In the genomic region with DNA sequence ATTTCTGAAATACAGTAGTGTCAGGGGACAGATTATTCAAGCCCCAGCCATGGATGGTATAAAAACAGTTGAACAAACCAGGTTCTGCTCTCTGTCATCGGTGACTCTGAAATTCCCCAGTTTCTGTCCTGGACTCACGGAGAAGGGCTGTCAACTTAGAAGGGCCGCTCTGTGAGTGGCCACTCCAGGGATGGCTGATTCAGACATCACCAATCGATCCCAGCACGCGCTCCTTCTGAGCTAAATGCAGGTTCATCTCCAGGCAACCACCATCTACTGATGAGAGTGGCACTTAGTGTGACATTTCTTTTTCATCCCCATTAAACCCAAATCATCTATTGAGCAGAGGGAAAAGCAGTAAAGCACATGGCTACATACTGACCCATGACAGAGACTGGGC, we compare ENCODE assay signal across 13 mouse cellular contexts. TPM values are rescaled to one million over a fixed set of nuclear protein-coding genes. Genes with fewer than 3 reads are reported as not detected.
A peak's percentile ranks its signal among the peaks of the same experiment; 100 is the strongest.
DNase-seq lines count a peak whose midpoint lies in the region; ATAC-seq and TF ChIP-seq lines count a peak whose summit lies in the region.
"Had no signal": no experiment of that assay in that cellular context is flagged by ENCODE, and none has a peak within 500 bp of the region (broad histone marks: within the 10 kb centered on the region; RNA-seq: fewer than 3 reads in every experiment).

No protein-coding gene starts in this region.

- ATAC-seq in forebrain, embryonic 14.5 days = no peak
- ATAC-seq in forebrain, embryonic 16.5 days = no peak
- no peak for ATAC-seq in neural tube, embryonic 15.5 days (ENCODE audit: low FRiP score)
- no peak for ATAC-seq in liver, embryonic 11.5 days (replicated peaks; ENCODE audit: low FRiP score)

- H3K27me3 ChIP-seq in forebrain, embryonic 14.5 days (replicated peaks; ENCODE audit: control insufficient read depth, insufficient read depth, low read length) = no peaks in the 10 kb centered on the region
- H3K27me3 ChIP-seq in forebrain, embryonic 16.5 days (replicated peaks; ENCODE audit: control insufficient read depth, insufficient read depth, low read length) = no peaks in the 10 kb centered on the region
- no peaks in the 10 kb centered on the region for H3K27me3 ChIP-seq in neural tube, embryonic 15.5 days (replicated peaks)
- no peaks in the 10 kb centered on the region for H3K27me3 ChIP-seq in liver, embryonic 11.5 days (replicated peaks; ENCODE audit: control insufficient read depth, insufficient read depth, low read length)

- DNase-seq in forebrain, embryonic 14.5 days (ENCODE audit: low spot score) = peak; percentile 43
- peak; percentile 22 to 24 for DNase-seq in lung, adult 18-20 months
- DNase-seq in lung, adult 2 months = no peak
- peak; percentile 47 to 72 for DNase-seq in kidney, postnatal 25 days
- no peak for DNase-seq in left cerebral cortex, adult 18-20 months (ENCODE audit: low spot score in 2 of 2)
- no peak for DNase-seq in liver, embryonic 11.5 days (ENCODE audit: low spot score)
- DNase-seq: cerebellum, adult 2 months; gastrocnemius, postnatal 36 days had no signal

- H3K4me2 ChIP-seq in forebrain, embryonic 14.5 days (ENCODE audit: low read length) = no peak overlapping the region
- H3K4me2 ChIP-seq in forebrain, embryonic 16.5 days (ENCODE audit: low read length) = no peak overlapping the region
- peak overlapping the region; percentile 22; the same call in 1 of the 2 replicates for H3K4me2 ChIP-seq in neural tube, embryonic 15.5 days
- no peak overlapping the region for H3K4me2 ChIP-seq in liver, embryonic 11.5 days

- no peak for TF ChIP-seq CTCF in lung, adult 2 months (IDR thresholded peaks at IDR 0.05; ENCODE audit: insufficient read depth, low read length)

- 0 out of 2 replicates have a peak, but pooled peaks cover 2% of the 10 kb centered on the region for H3K4me1 ChIP-seq in forebrain, embryonic 14.5 days (ENCODE audit: control insufficient read depth, insufficient read depth, low read length)
- H3K4me1 ChIP-seq in forebrain, embryonic 16.5 days (replicated peaks; ENCODE audit: control insufficient read depth, insufficient read depth, low read length) = 0 out of 2 replicates have a peak, but pooled peaks cover 2% of the 10 kb centered on the region
- H3K4me1 ChIP-seq in lung, adult 2 months (ENCODE audit: control insufficient read depth, insufficient read depth, low read length) = no peaks in the 10 kb centered on the region
- 0 out of 2 replicates have a peak, but pooled peaks cover 4% of the 10 kb centered on the region for H3K4me1 ChIP-seq in neural tube, embryonic 15.5 days
- 0 out of 2 replicates have a peak, but pooled peaks cover 3% of the 10 kb centered on the region for H3K4me1 ChIP-seq in liver, embryonic 11.5 days (replicated peaks; ENCODE audit: control insufficient read depth, insufficient read depth, low read length)

- H3K9me3 ChIP-seq in forebrain, embryonic 14.5 days (replicated peaks; ENCODE audit: control insufficient read depth, low read length) = no peaks in the 10 kb centered on the region
- no peaks in the 10 kb centered on the region for H3K9me3 ChIP-seq in forebrain, embryonic 16.5 days (ENCODE audit: control insufficient read depth, low read length)
- no peaks in the 10 kb centered on the region for H3K9me3 ChIP-seq in neural tube, embryonic 15.5 days (replicated peaks)
- H3K9me3 ChIP-seq in liver, embryonic 11.5 days (ENCODE audit: control insufficient read depth, low read length) = no peaks in the 10 kb centered on the region

- H3K27ac ChIP-seq in forebrain, embryonic 14.5 days (ENCODE audit: low read depth, low read length) = no peak overlapping the region
- no peak overlapping the region for H3K27ac ChIP-seq in forebrain, embryonic 16.5 days (ENCODE audit: low read length)
- H3K27ac ChIP-seq in neural tube, embryonic 15.5 days (replicated peaks) = no peak overlapping the region
- no peak overlapping the region for H3K27ac ChIP-seq in liver, embryonic 11.5 days (ENCODE audit: low read depth, low read length)

- no peak for TF ChIP-seq POLR2A in lung, adult 2 months (IDR thresholded peaks at IDR 0.05; ENCODE audit: borderline replicate concordance, extremely low read depth, low read depth, low read length)

- no peak overlapping the region for H3K4me3 ChIP-seq in forebrain, embryonic 14.5 days (ENCODE audit: low read depth, low read length)
- no peak overlapping the region for H3K4me3 ChIP-seq in forebrain, embryonic 16.5 days (replicated peaks; ENCODE audit: low read length)
- H3K4me3 ChIP-seq in lung, adult 2 months (replicated peaks; ENCODE audit: extremely low read depth, low read depth, low read length) = no peak overlapping the region
- H3K4me3 ChIP-seq in neural tube, embryonic 15.5 days (replicated peaks) = no peak overlapping the region
- no peak overlapping the region for H3K4me3 ChIP-seq in liver, embryonic 11.5 days (ENCODE audit: low read depth, low read length)

- 57% methylated on average over 6 of the region's 6 CpGs for WGBS in forebrain, embryonic 14.5 days
- WGBS in forebrain, embryonic 16.5 days = 57% methylated on average over 6 of the region's 6 CpGs
- 66% methylated on average over 6 of the region's 6 CpGs for WGBS in lung, adult 2 months
- 46% methylated on average over 6 of the region's 6 CpGs for whole genome bisulfite sequencing in neural tube, embryonic 15.5 days
- 58% methylated on average over 6 of the region's 6 CpGs for WGBS in liver, embryonic 11.5 days

- H3K36me3 ChIP-seq in forebrain, embryonic 14.5 days (ENCODE audit: control insufficient read depth, insufficient read depth, low read length) = no peaks in the 10 kb centered on the region
- no peaks in the 10 kb centered on the region for H3K36me3 ChIP-seq in forebrain, embryonic 16.5 days (ENCODE audit: control insufficient read depth, insufficient read depth)
- no peaks in the 10 kb centered on the region for H3K36me3 ChIP-seq in neural tube, embryonic 15.5 days
- H3K36me3 ChIP-seq in liver, embryonic 11.5 days (ENCODE audit: control insufficient read depth, insufficient read depth, low read length) = no peaks in the 10 kb centered on the region

- H3K9ac ChIP-seq in forebrain, embryonic 14.5 days (ENCODE audit: low read length) = no peak overlapping the region
- H3K9ac ChIP-seq in forebrain, embryonic 16.5 days (replicated peaks; ENCODE audit: low read depth, low read length) = no peak overlapping the region
- H3K9ac ChIP-seq in neural tube, embryonic 15.5 days (replicated peaks) = no peak overlapping the region
- H3K9ac ChIP-seq in liver, embryonic 11.5 days (ENCODE audit: low read depth, low read length) = no peak overlapping the region

RNA-seq across cellular contexts. Expression of gene Ccdc182, which starts 7.8 kb away (rescaled TPM):
- polyA plus RNA-seq in forebrain, embryonic 14.5 days (2014; fragmentation: Nextera tagmentation; extraction: Ambion mirVana) = 0.24 TPM in 1 of 2 replicates, not detected in the other
- polyA plus RNA-seq in forebrain, embryonic 16.5 days (2015; fragmentation: Nextera tagmentation; extraction: Ambion mirVana) = not detected in 2 replicates
- polyA plus RNA-seq in lung, adult 2 months (2012; rRNA removed) = not detected in 2 replicates
- polyA plus RNA-seq in neural tube, embryonic 15.5 days (2015; fragmentation: Nextera tagmentation; extraction: Ambion mirVana) = 0.13 and 0.15 TPM in 2 replicates
- total RNA-seq in left cerebral cortex, adult 18-20 months (2021) = not detected
- not detected in 2 replicates for polyA plus RNA-seq in liver, embryonic 11.5 days (2014; fragmentation: Nextera tagmentation; extraction: Ambion mirVana)
- total RNA-seq: gastrocnemius, postnatal 36 days; liver, adult 2 months had no signal
- polyA plus RNA-seq: large intestine, adult 2 months; liver, adult 2 months; small intestine, adult 2 months had no signal

Comparison
In these comparisons a context has a peak if more than half of its experiments do, and no peak if none do; other contexts are left out.
1. DNase-seq: peak in forebrain, embryonic 14.5 days (single experiment), lung, adult 18-20 months (2 of 2) and kidney, postnatal 25 days (2 of 2); none in lung, adult 2 months (single experiment), left cerebral cortex, adult 18-20 months (0 of 2) and liver, embryonic 11.5 days (single experiment).